Mouse (Mus musculus): ENCODE data around the gene Clstn3. TPM values are rescaled to one million over a fixed set of nuclear protein-coding genes. Genes with fewer than 3 reads are reported as not detected.
"Not testable (repeated sequence)": the region's sequence is repeated elsewhere in the genome, so short reads cannot be mapped to it uniquely, and the experiment has no call there.

Clstn3 gene
- polyA plus RNA-seq, 1 experiment = 0.31 TPM

DNA sequence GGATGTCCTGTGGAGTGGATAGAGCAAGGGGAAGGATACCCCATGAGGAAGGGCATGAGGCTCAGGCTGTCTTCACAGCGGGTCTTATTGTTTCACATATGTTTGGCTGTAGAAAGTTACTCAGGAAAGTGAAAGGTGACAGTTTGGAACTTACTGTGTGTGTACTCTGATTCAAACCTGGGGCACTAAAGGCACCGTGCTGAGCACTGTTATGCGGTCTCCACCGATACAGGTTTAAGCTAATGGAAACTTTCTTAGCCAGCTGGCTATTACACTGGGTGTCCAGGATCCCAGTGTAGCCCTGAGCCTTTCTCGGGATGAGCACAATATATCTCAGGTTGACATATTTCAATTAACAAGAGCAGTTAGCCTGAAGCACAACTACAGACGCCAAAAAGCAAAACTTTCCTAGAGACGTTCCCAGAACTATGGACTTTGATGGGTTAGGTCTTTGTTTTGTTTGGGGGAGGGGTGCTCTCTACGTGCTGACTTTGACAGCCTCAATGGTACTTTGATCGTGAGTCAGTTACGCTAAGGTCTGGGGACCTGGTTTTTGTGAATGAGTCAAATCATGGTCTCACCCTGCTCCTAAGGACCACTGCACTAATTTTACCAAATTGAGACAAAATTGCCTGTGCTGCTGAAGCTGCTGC lies 35.4 kb upstream of the Clstn3 start:
- Histone ChIP-seq H3K9me3 (ENCODE audit: control insufficient read depth, low read length) (no peaks in the 10 kb centered on the region; the same call in 1 of the 2 replicates), H3K4me3 (replicated peaks) (no peak overlapping the region), H3K4me1 (ENCODE audit: control insufficient read depth) (no peaks in the 10 kb centered on the region), H3K36me3 (ENCODE audit: control insufficient read depth) (no peaks in the 10 kb centered on the region; the same call in 1 of the 2 replicates), H3K27me3 (ENCODE audit: control insufficient read depth) (no peaks in the 10 kb centered on the region)
- no peak for TF ChIP-seq GATA1 (IDR thresholded peaks at IDR 0.05; ENCODE audit: low read length)
- TF ChIP-seq TAL1 (IDR thresholded peaks at IDR 0.05; ENCODE audit: low read length) = no peak

DNA sequence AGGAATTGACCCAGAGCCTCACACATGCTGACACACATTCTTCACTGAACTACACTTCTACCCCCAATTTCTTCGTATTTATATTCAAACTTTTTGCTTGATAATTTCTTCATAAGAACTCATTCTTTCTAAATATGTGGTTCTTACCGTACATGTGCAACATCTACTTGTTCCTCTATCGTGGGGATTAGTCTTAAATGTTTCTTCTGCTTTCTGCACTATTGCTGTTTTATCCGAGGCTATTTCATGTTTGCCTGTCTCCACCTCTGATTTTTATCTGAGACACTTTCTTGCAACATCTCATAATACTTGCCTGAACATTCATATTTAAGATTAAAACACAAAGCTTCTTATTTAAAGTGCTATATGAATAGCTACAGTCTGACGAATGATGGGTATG lies 31.5 kb upstream of the Clstn3 start:
- no peaks in the 10 kb centered on the region; the same call in 1 of the 2 replicates for H3K36me3 ChIP-seq (ENCODE audit: control insufficient read depth)
- peaks cover 18% of the 10 kb centered on the region for H3K4me1 ChIP-seq (ENCODE audit: control insufficient read depth)
- no peak overlapping the region for H3K4me3 ChIP-seq (replicated peaks)
- no peak for TF ChIP-seq TAL1 (IDR thresholded peaks at IDR 0.05; ENCODE audit: low read length)
- no peaks in the 10 kb centered on the region; the same call in 1 of the 2 replicates for H3K9me3 ChIP-seq (ENCODE audit: control insufficient read depth, low read length)
- no peaks in the 10 kb centered on the region for H3K27me3 ChIP-seq (ENCODE audit: control insufficient read depth)

DNA sequence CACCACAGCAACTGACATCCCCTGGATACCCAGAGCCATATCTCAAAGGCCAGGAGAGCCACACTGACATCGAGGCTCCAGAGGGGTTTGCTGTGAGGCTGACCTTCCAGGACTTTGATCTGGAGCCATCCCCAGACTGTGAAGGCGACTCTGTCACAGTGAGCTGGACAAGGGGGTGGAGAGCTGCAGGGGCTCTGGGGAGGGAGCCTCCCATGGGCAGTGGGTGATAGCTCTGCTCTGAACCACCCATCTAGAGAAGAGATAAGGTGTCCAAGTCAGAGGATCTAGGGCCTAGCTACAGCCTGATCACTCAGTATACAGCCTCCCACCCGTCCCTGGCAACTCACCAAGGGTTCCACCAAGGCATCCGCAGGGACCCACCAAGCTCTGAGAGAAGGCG lies 29.3 kb upstream of the Clstn3 start:
- no peaks in the 10 kb centered on the region for H3K27me3 ChIP-seq (ENCODE audit: control insufficient read depth)
- no peaks in the 10 kb centered on the region; the same call in 1 of the 2 replicates for H3K36me3 ChIP-seq (ENCODE audit: control insufficient read depth)
- H3K9me3 ChIP-seq (ENCODE audit: control insufficient read depth, low read length) = no peaks in the 10 kb centered on the region; the same call in 1 of the 2 replicates
- no peak overlapping the region for H3K4me3 ChIP-seq (replicated peaks)
- peaks cover 18% of the 10 kb centered on the region for H3K4me1 ChIP-seq (ENCODE audit: control insufficient read depth)
- TF ChIP-seq TAL1 (IDR thresholded peaks at IDR 0.05; ENCODE audit: low read length) (no peak), GATA1 (IDR thresholded peaks at IDR 0.05; ENCODE audit: low read length) (no peak)

DNA sequence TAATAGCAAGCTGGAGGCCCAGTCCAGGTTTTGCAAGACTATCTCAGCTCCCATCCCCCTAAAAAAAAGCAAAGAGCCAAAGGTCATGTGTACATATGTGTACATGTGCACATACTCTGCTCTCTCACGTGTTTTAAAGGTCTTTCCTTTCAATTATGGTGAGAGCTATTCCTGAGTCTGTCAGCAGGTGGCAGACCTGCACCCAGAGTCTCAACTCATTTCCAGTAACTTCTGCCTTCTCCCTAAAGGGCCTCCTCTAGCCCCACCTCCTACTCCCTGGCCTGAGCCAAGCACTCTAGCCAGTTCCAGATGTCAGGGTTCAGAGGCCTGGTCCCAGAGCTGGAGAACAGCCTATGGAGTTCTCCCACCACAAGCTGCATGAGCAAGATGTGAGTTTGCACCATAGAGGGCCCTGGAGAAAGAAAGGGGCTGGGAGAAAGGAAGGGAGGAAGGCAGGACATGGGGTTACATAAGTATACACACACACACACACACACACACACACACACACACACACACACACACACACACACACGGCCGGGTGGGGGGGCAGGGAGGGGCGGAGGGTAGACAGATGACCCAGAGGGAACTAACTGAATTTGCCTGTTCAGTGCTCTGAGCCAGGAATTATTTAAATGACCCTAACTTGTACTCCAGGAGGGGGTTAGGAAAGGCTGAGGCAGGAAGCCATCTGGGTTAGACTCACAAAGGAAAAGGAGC lies 28.4 kb upstream of the Clstn3 start, which contains the start of gene C1rl:
C1rl (plus strand) TSS at position 272 of the 720 bp plus-strand sequence.
- no peak for TF ChIP-seq TAL1 (IDR thresholded peaks at IDR 0.05; ENCODE audit: low read length)
- TF ChIP-seq GATA1 (IDR thresholded peaks at IDR 0.05; ENCODE audit: low read length) = no peak
- H3K4me3 ChIP-seq (replicated peaks) = no peak within 1 kb of the TSS
- H3K4me1 ChIP-seq (ENCODE audit: control insufficient read depth) = peaks cover 18% of the 10 kb centered on the region
- no peaks in the 10 kb centered on the region; the same call in 1 of the 2 replicates for H3K9me3 ChIP-seq (ENCODE audit: control insufficient read depth, low read length)
- H3K36me3 ChIP-seq (ENCODE audit: control insufficient read depth) = no peaks in the 10 kb centered on the region; the same call in 1 of the 2 replicates
- H3K27me3 ChIP-seq (ENCODE audit: control insufficient read depth) = no peaks in the 10 kb centered on the region

DNA sequence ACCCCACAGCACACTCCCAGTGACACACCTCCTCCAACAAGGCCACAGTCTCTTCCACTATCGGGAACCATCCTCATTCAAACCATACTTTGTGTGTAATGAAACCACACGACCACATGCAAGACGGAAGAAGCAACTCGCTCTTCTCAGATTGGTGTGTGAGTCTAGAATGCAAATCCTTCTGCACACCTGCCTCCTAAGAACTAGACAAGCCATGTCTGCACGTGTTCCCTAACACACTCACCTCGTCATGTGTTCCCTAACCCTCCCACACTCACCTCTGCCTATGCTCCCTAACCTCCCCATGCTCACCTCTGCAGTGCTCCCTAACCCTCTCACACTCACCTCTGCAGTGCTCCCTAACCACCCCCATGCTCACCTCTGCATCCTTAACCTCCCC lies 26.8 kb upstream of the Clstn3 start:
- H3K4me3 ChIP-seq (replicated peaks) = no peak overlapping the region
- H3K27me3 ChIP-seq (ENCODE audit: control insufficient read depth) = no peaks in the 10 kb centered on the region
- no peaks in the 10 kb centered on the region; the same call in 1 of the 2 replicates for H3K9me3 ChIP-seq (ENCODE audit: control insufficient read depth, low read length)
- H3K36me3 ChIP-seq (ENCODE audit: control insufficient read depth) = no peaks in the 10 kb centered on the region; the same call in 1 of the 2 replicates
- H3K4me1 ChIP-seq (ENCODE audit: control insufficient read depth) = peaks cover 18% of the 10 kb centered on the region
- TF ChIP-seq GATA1 (IDR thresholded peaks at IDR 0.05; ENCODE audit: low read length) (no peak), TAL1 (IDR thresholded peaks at IDR 0.05; ENCODE audit: low read length) (no peak)

DNA sequence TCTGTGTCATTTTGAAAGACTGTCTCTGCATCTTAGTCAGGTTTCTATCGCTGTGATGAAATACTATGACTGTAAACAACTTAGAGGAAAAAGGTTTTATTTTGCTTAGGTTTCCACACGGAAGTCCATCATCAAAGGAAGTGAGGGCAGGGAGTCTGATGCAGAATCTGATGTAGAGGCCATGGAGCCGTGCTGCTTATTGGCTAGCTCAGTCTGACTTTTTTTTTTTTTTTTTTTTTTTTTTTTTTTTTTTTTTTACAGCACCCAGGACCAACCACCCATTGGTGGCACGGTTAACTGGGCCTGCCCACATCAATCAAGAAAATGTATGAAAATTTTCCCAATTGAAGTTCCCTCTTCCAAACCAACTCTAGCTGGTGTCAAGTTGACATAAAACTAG lies 24.4 kb upstream of the Clstn3 start:
- TF ChIP-seq GATA1 (IDR thresholded peaks at IDR 0.05; ENCODE audit: low read length) (no peak), TAL1 (IDR thresholded peaks at IDR 0.05; ENCODE audit: low read length) (no peak)
- Histone ChIP-seq H3K27me3 (ENCODE audit: control insufficient read depth) (no peaks in the 10 kb centered on the region), H3K9me3 (ENCODE audit: control insufficient read depth, low read length) (no peaks in the 10 kb centered on the region), H3K4me3 (replicated peaks) (no peak overlapping the region), H3K36me3 (ENCODE audit: control insufficient read depth) (no peaks in the 10 kb centered on the region), H3K4me1 (ENCODE audit: control insufficient read depth) (peaks cover 16% of the 10 kb centered on the region)

DNA sequence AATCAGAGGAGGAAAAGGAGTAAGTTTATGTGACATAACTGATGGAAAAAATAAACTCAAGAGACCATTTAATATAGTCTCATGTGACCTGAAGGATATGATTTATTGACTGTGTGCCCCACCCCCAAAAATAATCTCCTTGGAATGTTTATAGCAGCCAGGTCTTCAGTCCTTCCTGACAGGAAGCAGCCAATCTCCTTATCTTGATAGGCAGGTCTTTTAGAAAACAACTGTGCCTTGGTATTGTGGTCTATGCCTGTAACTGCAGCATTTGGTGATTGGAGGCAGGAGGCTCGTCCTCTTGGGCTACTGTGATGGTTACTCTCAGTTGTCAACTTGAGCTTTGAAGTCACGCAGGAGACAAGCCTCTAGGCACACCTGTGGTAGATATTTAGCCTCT lies 22.9 kb upstream of the Clstn3 start:
- TF ChIP-seq TAL1 (IDR thresholded peaks at IDR 0.05; ENCODE audit: low read length) (no peak), GATA1 (IDR thresholded peaks at IDR 0.05; ENCODE audit: low read length) (no peak)
- Histone ChIP-seq H3K4me1 (ENCODE audit: control insufficient read depth) (peaks cover 3% of the 10 kb centered on the region), H3K36me3 (ENCODE audit: control insufficient read depth) (no peaks in the 10 kb centered on the region), H3K27me3 (ENCODE audit: control insufficient read depth) (no peaks in the 10 kb centered on the region; the same call in 1 of the 2 replicates), H3K4me3 (replicated peaks) (no peak overlapping the region), H3K9me3 (ENCODE audit: control insufficient read depth, low read length) (no peaks in the 10 kb centered on the region)

DNA sequence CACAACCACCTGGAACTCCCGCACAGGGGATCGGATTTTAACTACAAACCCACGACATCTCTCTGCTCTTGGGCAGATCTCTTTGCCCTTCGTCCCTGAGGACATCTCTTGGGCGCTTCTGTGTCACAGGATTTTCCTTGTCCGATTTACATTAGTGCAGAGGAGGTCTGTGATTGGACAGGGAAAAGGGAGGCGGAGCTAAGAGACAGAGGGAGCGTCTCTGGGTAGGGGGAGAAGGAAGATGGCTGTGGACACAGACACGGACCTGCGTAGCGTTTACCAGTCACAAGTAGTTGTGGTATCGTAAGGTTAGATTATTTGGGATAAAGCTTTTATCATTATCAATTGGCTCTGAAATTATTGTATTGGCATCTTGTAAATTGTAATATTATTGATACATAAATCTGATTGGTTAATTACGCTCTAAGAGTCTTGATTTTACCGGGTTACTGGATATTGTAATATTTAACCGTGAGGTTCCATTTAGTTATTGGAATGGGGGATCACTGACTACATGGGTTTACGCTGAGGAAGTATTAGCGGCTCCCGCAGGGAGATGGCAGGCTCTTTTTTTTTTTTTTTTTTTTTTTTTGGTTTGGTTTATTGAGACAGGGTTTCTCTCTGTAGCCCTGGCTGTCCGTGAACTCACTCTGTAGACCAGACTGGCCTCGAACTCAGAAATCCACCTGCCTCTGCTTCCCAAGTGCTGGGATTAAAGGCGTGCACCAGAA lies 21.0 kb upstream of the Clstn3 start:
- H3K27me3 ChIP-seq (ENCODE audit: control insufficient read depth) = no peaks in the 10 kb centered on the region; the same call in 1 of the 2 replicates
- H3K4me1 ChIP-seq (ENCODE audit: control insufficient read depth) = peaks cover 3% of the 10 kb centered on the region
- no peaks in the 10 kb centered on the region for H3K9me3 ChIP-seq (ENCODE audit: control insufficient read depth, low read length)
- no peak overlapping the region for H3K4me3 ChIP-seq (replicated peaks)
- no peak for TF ChIP-seq TAL1 (IDR thresholded peaks at IDR 0.05; ENCODE audit: low read length)
- no peak for TF ChIP-seq GATA1 (IDR thresholded peaks at IDR 0.05; ENCODE audit: low read length)
- no peaks in the 10 kb centered on the region for H3K36me3 ChIP-seq (ENCODE audit: control insufficient read depth)

DNA sequence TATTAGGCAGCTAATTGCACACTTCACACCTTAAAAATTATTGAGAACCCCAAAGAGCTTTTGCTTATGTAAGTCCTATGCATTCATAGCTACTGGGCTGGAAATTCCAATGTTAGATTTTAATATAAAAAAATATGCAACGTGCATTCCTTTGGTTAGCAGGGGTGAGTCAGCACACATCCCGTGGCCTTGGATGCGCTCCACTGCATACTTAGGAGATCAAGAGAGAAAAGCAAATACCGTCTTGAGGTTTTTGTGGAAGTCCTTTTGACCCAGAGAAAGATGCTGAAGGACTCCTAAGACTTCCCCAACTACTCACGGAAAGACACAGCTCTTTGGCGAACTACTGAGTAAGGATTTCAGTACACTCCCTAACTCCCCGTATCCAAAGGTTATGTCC lies 20.3 kb upstream of the Clstn3 start:
- Histone ChIP-seq H3K36me3 (ENCODE audit: control insufficient read depth) (no peaks in the 10 kb centered on the region), H3K4me3 (replicated peaks) (no peak overlapping the region), H3K27me3 (ENCODE audit: control insufficient read depth) (no peaks in the 10 kb centered on the region; the same call in 1 of the 2 replicates), H3K4me1 (ENCODE audit: control insufficient read depth) (peaks cover 3% of the 10 kb centered on the region), H3K9me3 (ENCODE audit: control insufficient read depth, low read length) (no peaks in the 10 kb centered on the region)
- TF ChIP-seq GATA1 (IDR thresholded peaks at IDR 0.05; ENCODE audit: low read length) (no peak), TAL1 (IDR thresholded peaks at IDR 0.05; ENCODE audit: low read length) (no peak)

DNA sequence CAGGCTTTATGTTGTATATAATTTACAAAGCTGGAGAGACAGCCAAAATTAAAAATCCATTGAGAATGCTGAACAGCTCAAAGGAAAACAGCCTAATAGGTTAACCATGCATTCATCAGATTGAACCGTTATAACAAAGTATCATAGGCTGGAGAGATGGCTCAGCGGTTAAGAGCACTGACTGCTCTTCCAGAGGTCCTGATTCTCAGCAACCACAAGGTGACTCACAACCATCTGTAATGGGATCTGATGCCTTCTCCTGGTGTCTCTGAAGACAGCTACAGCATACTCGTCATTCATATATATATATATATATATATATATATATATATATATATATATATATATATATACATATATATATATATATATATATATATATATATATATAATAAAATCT lies 19.2 kb upstream of the Clstn3 start:
- H3K36me3 ChIP-seq (ENCODE audit: control insufficient read depth); H3K9me3 ChIP-seq (ENCODE audit: control insufficient read depth, low read length): not testable (repeated sequence)

More for the DNA sequence above, 19.2 kb upstream of the Clstn3 start:
- not testable (repeated sequence) for H3K27me3 ChIP-seq (ENCODE audit: control insufficient read depth); H3K4me3 ChIP-seq (replicated peaks)
- H3K4me1 ChIP-seq (ENCODE audit: control insufficient read depth) = peaks cover 12% of the 10 kb centered on the region
